Comparison of ENCODE assay signal across 7 mouse cellular contexts in genomic region chr16:92158021-92158455, GRCm38 (mm10).
DNase-seq lines count a peak whose midpoint lies in the region; ATAC-seq and TF ChIP-seq lines count a peak whose summit lies in the region.

No protein-coding gene starts in this region.

- peaks cover 6% of the 10 kb centered on the region; the same call in 1 of the 2 replicates for H3K4me1 ChIP-seq in brown adipose tissue, adult 24 weeks (ENCODE audit: control insufficient read depth, insufficient read depth, insufficient read length, low read length)
- peaks cover 26% of the 10 kb centered on the region for H3K4me1 ChIP-seq in embryonic facial prominence, embryonic 10.5 days
- peaks cover 12% of the 10 kb centered on the region for H3K4me1 ChIP-seq in heart, embryonic 13.5 days
- peaks cover 5% of the 10 kb centered on the region; the same call in 1 of the 2 replicates for H3K4me1 ChIP-seq in kidney, postnatal 0 days (replicated peaks; ENCODE audit: insufficient read depth, low read length)
- H3K4me1 ChIP-seq in limb, embryonic 15.5 days: peaks cover 23% of the 10 kb centered on the region
- 0 out of 2 replicates have a peak, but pooled peaks cover 7% of the 10 kb centered on the region for H3K4me1 ChIP-seq in midbrain, postnatal 0 days (ENCODE audit: insufficient read depth, low read length)

- peak overlapping the region; percentile 25; the same call in 1 of the 2 replicates for H3K4me3 ChIP-seq in brown adipose tissue, adult 24 weeks (ENCODE audit: insufficient read depth, low read depth, low read length)
- peak overlapping the region; percentile 64 for H3K4me3 ChIP-seq in embryonic facial prominence, embryonic 10.5 days
- peak overlapping the region; percentile 62 for H3K4me3 ChIP-seq in heart, embryonic 13.5 days
- peak overlapping the region; percentile 38 for H3K4me3 ChIP-seq in kidney, postnatal 0 days (replicated peaks; ENCODE audit: low read depth, low read length)
- H3K4me3 ChIP-seq in limb, embryonic 15.5 days: peak overlapping the region; percentile 46
- peak overlapping the region; percentile 40 for H3K4me3 ChIP-seq in midbrain, postnatal 0 days (ENCODE audit: low read depth, low read length)

- H3K27ac ChIP-seq in brown adipose tissue, adult 24 weeks (replicated peaks; ENCODE audit: low read depth, low read length): no peak overlapping the region
- peak overlapping the region; percentile 87 for H3K27ac ChIP-seq in embryonic facial prominence, embryonic 10.5 days (replicated peaks)
- peak overlapping the region; percentile 26; the same call in 1 of the 2 replicates for H3K27ac ChIP-seq in heart, embryonic 13.5 days (replicated peaks)
- peak overlapping the region; percentile 82 for H3K27ac ChIP-seq in kidney, postnatal 0 days
- peak overlapping the region; percentile 84 for H3K27ac ChIP-seq in limb, embryonic 15.5 days
- H3K27ac ChIP-seq in midbrain, postnatal 0 days (ENCODE audit: low read depth, low read length): peak overlapping the region; percentile 88

- peak overlapping the region; percentile 81 for H3K9ac ChIP-seq in heart, embryonic 13.5 days
- peak overlapping the region; percentile 54 for H3K9ac ChIP-seq in kidney, postnatal 0 days (ENCODE audit: low read depth, low read length)
- H3K9ac ChIP-seq in limb, embryonic 15.5 days: peak overlapping the region; percentile 35
- H3K9ac ChIP-seq in midbrain, postnatal 0 days (replicated peaks; ENCODE audit: low read length, poor library complexity, severe bottlenecking): peak overlapping the region; percentile 58

- H3K9me3 ChIP-seq in embryonic facial prominence, embryonic 10.5 days: no peaks in the 10 kb centered on the region
- H3K9me3 ChIP-seq in heart, embryonic 13.5 days: no peaks in the 10 kb centered on the region
- no peaks in the 10 kb centered on the region for H3K9me3 ChIP-seq in kidney, postnatal 0 days (replicated peaks; ENCODE audit: low read length)
- H3K9me3 ChIP-seq in limb, embryonic 15.5 days: no peaks in the 10 kb centered on the region
- no peaks in the 10 kb centered on the region for H3K9me3 ChIP-seq in midbrain, postnatal 0 days (ENCODE audit: low read length)

- peaks cover 12% of the 10 kb centered on the region; the same call in 1 of the 2 replicates for H3K27me3 ChIP-seq in embryonic facial prominence, embryonic 10.5 days (replicated peaks; ENCODE audit: low read depth, poor library complexity, severe bottlenecking)
- H3K27me3 ChIP-seq in heart, embryonic 13.5 days (replicated peaks): peaks cover 10% of the 10 kb centered on the region
- H3K27me3 ChIP-seq in kidney, postnatal 0 days (ENCODE audit: insufficient read depth, low read length): no peaks in the 10 kb centered on the region
- no peaks in the 10 kb centered on the region for H3K27me3 ChIP-seq in limb, embryonic 15.5 days
- no peaks in the 10 kb centered on the region for H3K27me3 ChIP-seq in midbrain, postnatal 0 days (ENCODE audit: insufficient read depth, low read length)

- WGBS in embryonic facial prominence, embryonic 10.5 days: 4% methylated on average over 14 of the region's 14 CpGs
- 5% methylated on average over 14 of the region's 14 CpGs for WGBS in heart, embryonic 13.5 days
- 3% methylated on average over 14 of the region's 14 CpGs for WGBS in kidney, postnatal 0 days
- 1% methylated on average over 14 of the region's 14 CpGs for WGBS in limb, embryonic 15.5 days
- WGBS in midbrain, postnatal 0 days: 2% methylated on average over 14 of the region's 14 CpGs

- no peak for ATAC-seq in heart, embryonic 13.5 days (ENCODE audit: extremely low read depth, insufficient number of reproducible peaks, low FRiP score, low TSS enrichment)
- ATAC-seq in kidney, postnatal 0 days (replicated peaks; ENCODE audit: low FRiP score, low read depth): peak; percentile 45; the same call in 1 of the 2 replicates
- peak; percentile 69 for ATAC-seq in limb, embryonic 15.5 days (ENCODE audit: insufficient number of reproducible peaks, low FRiP score, low TSS enrichment, low read depth)
- peak; percentile 80 for ATAC-seq in midbrain, postnatal 0 days (ENCODE audit: low FRiP score)

- peak; percentile 69 for DNase-seq in embryonic facial prominence, embryonic 10.5 days (ENCODE audit: low spot score)
- peak; percentile 86 for DNase-seq in kidney, postnatal 0 days (ENCODE audit: low spot score)
- peak; percentile 80 for DNase-seq in midbrain, postnatal 0 days (ENCODE audit: low spot score)
- DNase-seq in thymus, postnatal 36 days: no peak

- H3K36me3 ChIP-seq in embryonic facial prominence, embryonic 10.5 days (replicated peaks): no peaks in the 10 kb centered on the region
- no peaks in the 10 kb centered on the region for H3K36me3 ChIP-seq in heart, embryonic 13.5 days
- no peaks in the 10 kb centered on the region for H3K36me3 ChIP-seq in kidney, postnatal 0 days (ENCODE audit: insufficient read depth, low read length)
- H3K36me3 ChIP-seq in limb, embryonic 15.5 days: no peaks in the 10 kb centered on the region
- H3K36me3 ChIP-seq in midbrain, postnatal 0 days (ENCODE audit: insufficient read depth, low read length): no peaks in the 10 kb centered on the region

- no peak for TF ChIP-seq CTCF in kidney, postnatal 0 days (IDR thresholded peaks at IDR 0.05; ENCODE audit: low read depth)
- no peak for TF ChIP-seq CTCF in midbrain, postnatal 0 days (IDR thresholded peaks at IDR 0.05)

- peak overlapping the region; percentile 93 for H3K4me2 ChIP-seq in heart, embryonic 13.5 days
- H3K4me2 ChIP-seq in kidney, postnatal 0 days (ENCODE audit: low read length): peak overlapping the region; percentile 91
- peak overlapping the region; percentile 84 for H3K4me2 ChIP-seq in limb, embryonic 15.5 days
- H3K4me2 ChIP-seq in midbrain, postnatal 0 days (ENCODE audit: low read depth, low read length, poor library complexity, severe bottlenecking): peak overlapping the region; percentile 85

Comparison
In these comparisons a context has a peak if more than half of its experiments do, and no peak if none do; other contexts are left out.
1. DNase-seq: peak in embryonic facial prominence, embryonic 10.5 days (single experiment), kidney, postnatal 0 days (single experiment) and midbrain, postnatal 0 days (single experiment); none in thymus, postnatal 36 days (0 of 2).
2. Peak in every context shown above with its lines, with median percentiles within 50 percentile points of each other: H3K4me3 ChIP-seq, H3K4me2 ChIP-seq and H3K9ac ChIP-seq.